Mouse (Mus musculus) liver, embryonic 12.5 days (tissue): ENCODE measurements at regions not wholly inside any gene's neighbourhood (a gene's known extent, or its start where the extent isn't known, plus 50 kb on each side); places are given as distances from the start of the nearest gene placed in this dataset.

Experiments
- ATAC-seq: fragments of 200-750 bp; cut with Nextera tagmentation; 2 replicates; pipeline ENCODE4 v1.8.0; 2017; ENCODE audit warnings: moderate number of reproducible peaks, mild to moderate bottlenecking, moderate library complexity
- H3K27ac ChIP-seq: fragments of 300-500 bp; sonication (generic); 2 replicates; pipeline ENCODE4 v1.5.1; 2016; ENCODE audit warnings: mild to moderate bottlenecking
- H3K27me3 ChIP-seq: fragments of 300-500 bp; sonication (generic); replicated peaks from 2 replicates; pipeline ENCODE4 v1.6.1; 2016; ENCODE audit warnings: mild to moderate bottlenecking, moderate library complexity
- H3K36me3 ChIP-seq: fragments of 300-500 bp; sonication (generic); 2 replicates; pipeline ENCODE4 v1.6.1; 2016; ENCODE audit warnings: mild to moderate bottlenecking, moderate library complexity
- H3K4me1 ChIP-seq: fragments of 300-500 bp; sonication (generic); 2 replicates; pipeline ENCODE4 v1.6.1; 2016
- H3K4me2 ChIP-seq: fragments of 300-500 bp; sonication (generic); 2 replicates; pipeline ENCODE4 v1.6.1; 2016; ENCODE audit warnings: mild to moderate bottlenecking, moderate library complexity
- H3K4me3 ChIP-seq: fragments of 300-500 bp; sonication (generic); 2 replicates; pipeline ENCODE4 v1.5.1; 2016; ENCODE audit warnings: mild to moderate bottlenecking, moderate library complexity
- H3K9ac ChIP-seq: fragments of 300-500 bp; sonication (generic); 2 replicates; pipeline ENCODE4 v1.6.1; 2016; ENCODE audit warnings: mild to moderate bottlenecking, moderate library complexity
- H3K9me3 ChIP-seq: fragments of 300-500 bp; sonication (generic); replicated peaks from 2 replicates; pipeline ENCODE4 v1.6.1; 2016; ENCODE audit warnings: mild to moderate bottlenecking, moderate library complexity
- WGBS: fragments of 180-500 bp; shearing (Covaris S2); methylation state at CpG from one replicate; pipeline ENCODE4 v1.1.7; 2016; ENCODE audit not compliant: insufficient replicate concordance; 5-methylcytosine and 5-hydroxymethylcytosine counted together

DNA sequence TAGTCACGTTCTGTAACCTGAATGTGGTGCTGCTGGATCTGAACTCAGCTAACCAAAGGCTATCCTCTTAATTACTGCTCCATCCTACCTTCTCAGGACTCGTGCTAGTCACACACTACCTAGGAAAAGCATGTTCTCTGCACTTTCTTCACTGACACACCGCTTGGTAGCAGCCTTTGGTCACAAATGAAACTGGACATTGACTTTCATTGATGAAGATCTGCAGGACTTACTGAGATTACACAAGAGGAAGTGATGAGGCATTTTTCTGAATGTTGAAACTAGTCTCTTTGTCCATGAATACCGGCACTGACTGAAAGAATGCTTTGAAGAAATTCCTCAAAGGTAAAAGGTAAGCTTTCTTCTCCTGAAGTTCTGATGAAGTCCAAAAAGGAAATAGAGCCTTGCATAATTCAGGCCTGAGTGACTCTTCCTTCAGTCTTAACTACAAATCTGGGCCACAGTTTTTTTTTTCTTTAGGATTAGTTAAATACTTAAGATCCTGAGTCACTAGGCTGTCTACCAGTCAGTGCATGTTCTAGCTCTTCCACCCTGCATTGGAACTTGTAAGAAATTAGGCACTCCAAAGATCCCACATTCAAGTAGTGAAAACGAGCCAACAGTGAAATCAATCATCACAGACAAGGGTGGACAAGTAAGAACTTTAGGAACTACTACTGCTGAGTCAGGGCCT lies 531.0 kb upstream of the A1bg start:
- H3K9me3 ChIP-seq, result no peaks in the 10 kb centered on the region
- H3K4me3 ChIP-seq, result no peak overlapping the region
- no peaks in the 10 kb centered on the region for H3K36me3 ChIP-seq
- WGBS, result 47% methylated on average over 5 of the region's 5 CpGs
- no peak overlapping the region for H3K4me2 ChIP-seq
- H3K27me3 ChIP-seq, result no peaks in the 10 kb centered on the region
- H3K9ac ChIP-seq, result no peak overlapping the region
- no peaks in the 10 kb centered on the region for H3K4me1 ChIP-seq
- no peak for ATAC-seq
- H3K27ac ChIP-seq, result no peak overlapping the region

DNA sequence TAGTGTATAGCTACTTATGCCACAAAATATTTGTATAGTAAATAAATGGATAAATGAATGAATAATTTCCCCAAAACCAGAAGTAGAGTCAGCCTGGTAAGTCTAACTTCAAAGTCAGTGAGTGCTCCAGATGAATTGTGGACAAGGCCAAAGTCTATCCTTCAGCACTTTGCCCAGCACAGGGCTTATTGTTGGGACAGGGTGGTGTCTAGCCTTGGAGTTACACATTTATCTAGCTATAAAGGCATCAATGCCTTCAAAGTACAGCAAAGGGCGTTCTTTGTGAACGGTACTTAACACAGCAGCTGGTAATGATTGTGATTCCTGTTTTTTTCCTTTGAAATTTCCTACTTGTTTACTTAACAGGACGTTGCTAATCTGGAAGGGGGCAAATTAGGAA lies 527.4 kb upstream of the A1bg start:
- H3K27ac ChIP-seq, result no peak overlapping the region

DNA sequence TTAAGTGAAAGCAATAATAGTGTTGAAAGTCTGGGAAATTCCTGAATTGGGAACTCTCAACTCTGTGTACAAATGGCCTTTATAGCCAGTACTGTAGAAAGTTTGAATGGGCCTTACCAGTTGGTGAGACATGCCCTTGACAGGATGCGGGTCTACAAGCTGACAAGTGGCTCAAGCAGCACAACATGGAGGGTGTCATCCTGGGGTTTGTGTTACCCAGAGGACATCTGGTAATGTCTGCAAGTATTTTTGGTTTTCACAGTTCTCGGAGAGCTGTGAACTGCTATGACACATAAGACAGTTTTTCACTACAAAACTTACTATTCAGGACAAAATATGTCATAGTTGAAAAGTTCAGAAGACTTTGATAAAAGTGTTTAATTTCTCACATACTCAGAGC lies 525.7 kb upstream of the A1bg start:
- Histone ChIP-seq H3K27ac (no peak overlapping the region), H3K36me3 (no peaks in the 10 kb centered on the region), H3K9ac (no peak overlapping the region), H3K9me3 (no peaks in the 10 kb centered on the region), H3K4me2 (no peak overlapping the region), H3K4me3 (no peak overlapping the region), H3K4me1 (no peaks in the 10 kb centered on the region), H3K27me3 (no peaks in the 10 kb centered on the region)
- ATAC-seq, result no peak
- 59% methylated on average over 2 of the region's 2 CpGs for WGBS

More for the DNA sequence above, 527.4 kb upstream of the A1bg start:
- WGBS, result 44% methylated on average over 3 of the region's 3 CpGs
- Histone ChIP-seq H3K9me3 (no peaks in the 10 kb centered on the region), H3K4me3 (no peak overlapping the region), H3K36me3 (no peaks in the 10 kb centered on the region), H3K4me1 (no peaks in the 10 kb centered on the region), H3K27me3 (no peaks in the 10 kb centered on the region), H3K4me2 (no peak overlapping the region), H3K9ac (no peak overlapping the region)
- ATAC-seq, result no peak

DNA sequence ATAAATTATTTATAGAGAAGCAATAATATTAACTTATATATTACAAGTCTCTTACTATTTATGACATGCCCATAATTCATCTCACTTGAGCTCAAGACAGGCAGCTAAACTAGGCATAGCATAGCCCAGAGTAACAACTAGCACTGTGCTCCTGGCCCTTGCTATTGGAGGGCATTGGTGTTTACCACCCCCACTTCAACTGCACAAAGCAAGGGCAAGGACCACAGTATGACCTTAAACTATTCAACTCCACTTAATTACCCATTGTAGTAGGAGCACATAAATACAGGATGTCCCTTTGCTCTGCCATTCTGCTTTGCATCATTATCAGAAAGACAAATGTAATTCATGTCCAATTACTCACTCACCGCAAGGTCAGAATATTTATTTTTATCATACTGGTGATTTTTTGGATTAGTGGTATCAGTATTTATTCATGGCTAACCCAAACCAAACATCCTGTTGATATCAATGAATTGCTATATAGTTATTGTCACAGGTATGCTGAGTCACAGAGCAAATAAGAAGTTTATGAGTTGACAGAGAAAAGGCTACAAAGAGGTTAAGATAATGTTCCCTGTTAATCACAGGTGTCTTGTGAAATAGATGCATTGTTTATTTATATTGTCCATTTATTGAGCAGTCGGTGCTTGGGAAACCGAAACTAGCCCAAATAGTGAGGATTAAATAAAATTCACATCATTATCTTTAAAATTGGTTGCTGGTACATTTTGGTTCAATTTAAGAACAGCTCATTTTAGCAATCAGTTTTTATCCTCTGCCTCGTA lies 523.4 kb upstream of the A1bg start:
- Histone ChIP-seq H3K9me3 (no peaks in the 10 kb centered on the region), H3K27ac (no peak overlapping the region), H3K4me1 (no peaks in the 10 kb centered on the region), H3K36me3 (no peaks in the 10 kb centered on the region), H3K4me3 (no peak overlapping the region), H3K4me2 (no peak overlapping the region), H3K27me3 (no peaks in the 10 kb centered on the region), H3K9ac (no peak overlapping the region)
- WGBS, result 71% methylated on average over 4 of the region's 4 CpGs
- no peak for ATAC-seq

DNA sequence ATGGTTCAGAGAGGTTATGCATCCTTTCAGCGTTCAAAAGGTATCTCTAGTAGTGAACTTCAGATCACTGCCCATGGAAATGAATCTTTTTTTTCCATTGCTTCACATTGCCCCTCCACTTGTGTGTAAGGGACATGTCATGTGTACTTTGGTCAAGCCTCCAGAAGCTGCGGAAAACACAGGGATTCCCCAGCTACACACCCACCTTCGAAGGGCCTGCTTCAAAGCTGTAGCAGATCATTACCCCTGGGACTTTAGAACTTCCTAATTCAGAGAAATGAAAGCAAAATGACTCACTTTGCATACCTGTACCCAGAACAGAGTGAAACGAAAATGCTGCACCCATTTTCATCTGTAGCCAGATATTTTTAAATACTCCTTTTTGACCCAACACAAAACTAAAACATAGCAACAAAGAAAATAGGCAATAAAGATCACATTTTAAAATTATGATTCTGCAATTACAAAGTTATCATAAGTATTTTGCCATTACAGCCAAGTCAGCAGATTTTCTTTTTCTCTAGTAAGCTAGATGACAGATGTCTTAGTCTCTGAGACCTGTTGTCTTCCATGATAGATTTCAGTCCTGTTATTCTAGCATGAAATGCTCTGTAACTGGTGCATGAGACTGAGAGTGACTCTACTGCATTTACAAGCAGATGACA lies 519.1 kb upstream of the A1bg start:
- no peaks in the 10 kb centered on the region for H3K36me3 ChIP-seq
- H3K9ac ChIP-seq, result no peak overlapping the region
- no peak overlapping the region for H3K4me3 ChIP-seq
- no peak overlapping the region for H3K4me2 ChIP-seq
- no peaks in the 10 kb centered on the region for H3K27me3 ChIP-seq
- 55% methylated on average over 4 of the region's 4 CpGs for WGBS
- H3K4me1 ChIP-seq, result no peaks in the 10 kb centered on the region
- H3K9me3 ChIP-seq, result no peaks in the 10 kb centered on the region
- ATAC-seq, result no peak
- H3K27ac ChIP-seq, result no peak overlapping the region

DNA sequence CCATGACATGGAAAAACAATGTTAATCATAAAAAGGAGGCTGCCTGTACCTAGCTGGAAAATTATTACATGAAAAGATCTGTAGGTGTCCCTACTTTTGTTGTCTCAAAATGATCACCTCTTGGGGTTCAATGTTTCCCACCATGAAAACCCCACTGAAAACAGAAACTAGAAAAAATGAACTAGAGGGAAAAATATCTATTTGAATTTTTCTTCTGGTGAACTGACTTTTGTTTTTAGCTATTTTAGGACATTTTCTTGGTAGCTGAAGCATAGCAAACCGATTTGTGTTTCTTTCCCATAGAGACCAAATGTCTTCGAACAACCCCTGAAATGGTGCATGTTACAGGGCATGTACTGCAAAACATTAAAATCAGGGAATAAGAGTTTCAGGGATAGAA lies 518.2 kb upstream of the A1bg start:
- Histone ChIP-seq H3K27me3 (no peaks in the 10 kb centered on the region), H3K4me1 (no peaks in the 10 kb centered on the region), H3K4me3 (no peak overlapping the region), H3K27ac (no peak overlapping the region), H3K9me3 (no peaks in the 10 kb centered on the region), H3K9ac (no peak overlapping the region), H3K4me2 (no peak overlapping the region), H3K36me3 (no peaks in the 10 kb centered on the region)
- 71% methylated on average over 2 of the region's 2 CpGs for WGBS
- no peak for ATAC-seq

DNA sequence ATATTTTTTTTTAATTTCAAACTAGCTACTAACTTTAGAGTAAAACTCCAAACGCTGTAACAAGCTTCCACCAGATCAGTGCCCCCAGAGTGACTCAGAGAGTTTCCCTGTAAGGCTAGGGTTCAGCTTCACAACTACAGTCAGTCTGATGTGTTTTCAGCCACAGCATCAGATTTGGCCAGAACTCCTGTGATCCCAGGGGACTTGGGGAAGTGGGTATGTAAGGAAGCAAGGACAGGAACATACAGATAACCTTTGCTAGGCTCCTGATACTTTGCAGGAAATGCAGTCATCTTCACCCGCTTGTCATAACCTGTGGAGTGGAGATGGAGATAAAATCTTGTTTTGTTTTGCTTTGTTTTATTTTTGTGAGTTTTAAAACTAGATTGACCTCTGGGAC lies 517.5 kb upstream of the A1bg start:
- Histone ChIP-seq H3K4me3 (no peak overlapping the region), H3K27ac (no peak overlapping the region), H3K4me2 (no peak overlapping the region), H3K4me1 (no peaks in the 10 kb centered on the region), H3K9me3 (no peaks in the 10 kb centered on the region), H3K9ac (no peak overlapping the region), H3K27me3 (no peaks in the 10 kb centered on the region), H3K36me3 (no peaks in the 10 kb centered on the region)
- no peak for ATAC-seq
- WGBS, result 52% methylated on average over 2 of the region's 2 CpGs

DNA sequence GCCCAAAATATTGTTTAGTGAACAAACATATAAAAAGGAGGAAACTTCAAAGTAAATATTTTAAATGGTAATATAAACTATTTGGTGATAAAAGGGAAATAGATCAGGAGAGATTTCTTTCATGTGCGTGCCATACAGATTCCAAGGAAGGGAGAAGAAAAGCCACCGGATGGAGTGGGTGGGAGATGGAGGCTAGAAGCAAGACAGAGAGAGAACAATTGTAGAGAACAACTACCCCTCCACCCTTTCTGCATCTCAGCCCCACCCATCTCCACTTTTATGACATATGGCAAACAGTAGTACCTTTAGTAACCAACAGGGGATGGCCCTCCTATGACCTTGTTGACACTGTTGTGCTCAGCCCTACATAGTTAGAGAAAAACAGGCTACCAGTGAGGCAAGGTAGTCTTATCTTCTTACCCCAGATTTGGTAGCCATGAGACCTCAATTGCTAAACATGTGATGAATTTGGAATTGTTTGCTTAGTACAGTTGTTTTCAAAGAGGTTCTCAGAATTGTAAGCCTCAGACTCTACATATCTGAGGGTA lies 516.9 kb upstream of the A1bg start:
- Histone ChIP-seq H3K4me3 (no peak overlapping the region), H3K4me2 (no peak overlapping the region), H3K9me3 (no peaks in the 10 kb centered on the region), H3K27me3 (no peaks in the 10 kb centered on the region), H3K27ac (no peak overlapping the region), H3K36me3 (no peaks in the 10 kb centered on the region), H3K9ac (no peak overlapping the region), H3K4me1 (no peaks in the 10 kb centered on the region)
- ATAC-seq, result no peak
- 83% methylated on average over 2 of the region's 2 CpGs for WGBS

DNA sequence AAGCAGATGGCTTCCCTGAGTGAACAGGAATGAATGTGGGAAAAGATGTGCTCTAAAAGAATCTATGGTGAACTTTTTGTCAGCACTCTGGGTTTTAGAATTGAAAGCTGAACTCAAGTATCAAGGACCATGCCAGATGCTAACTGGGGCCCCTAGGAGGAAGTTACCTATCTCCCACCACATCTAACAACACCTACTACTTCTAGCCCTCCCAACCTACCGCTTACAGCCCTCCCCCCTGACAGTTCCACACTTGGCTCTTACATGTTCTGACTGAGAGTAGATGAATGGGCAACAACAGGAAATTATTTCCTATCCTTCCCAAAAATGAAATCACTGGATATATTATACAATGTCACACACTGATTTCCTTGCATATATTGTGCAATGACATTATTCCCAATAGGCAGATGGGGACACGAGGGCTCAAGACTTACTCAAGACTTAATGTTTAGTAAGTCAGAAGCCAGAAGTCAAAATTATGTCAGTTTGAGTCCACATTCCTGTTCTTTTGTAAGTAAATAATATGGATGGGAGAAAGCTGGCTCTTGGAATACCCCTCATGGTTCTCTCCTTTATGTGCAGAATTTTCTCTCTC lies 506.1 kb upstream of the A1bg start:
- no peak overlapping the region for H3K27ac ChIP-seq
- no peaks in the 10 kb centered on the region for H3K36me3 ChIP-seq
- no peaks in the 10 kb centered on the region for H3K9me3 ChIP-seq
- H3K4me3 ChIP-seq, result no peak overlapping the region
- no peaks in the 10 kb centered on the region for H3K27me3 ChIP-seq
- 64% methylated on average over 2 of the region's 2 CpGs for WGBS
- no peak overlapping the region for H3K4me2 ChIP-seq
- no peak overlapping the region for H3K9ac ChIP-seq
- no peak for ATAC-seq
- H3K4me1 ChIP-seq, result no peaks in the 10 kb centered on the region

DNA sequence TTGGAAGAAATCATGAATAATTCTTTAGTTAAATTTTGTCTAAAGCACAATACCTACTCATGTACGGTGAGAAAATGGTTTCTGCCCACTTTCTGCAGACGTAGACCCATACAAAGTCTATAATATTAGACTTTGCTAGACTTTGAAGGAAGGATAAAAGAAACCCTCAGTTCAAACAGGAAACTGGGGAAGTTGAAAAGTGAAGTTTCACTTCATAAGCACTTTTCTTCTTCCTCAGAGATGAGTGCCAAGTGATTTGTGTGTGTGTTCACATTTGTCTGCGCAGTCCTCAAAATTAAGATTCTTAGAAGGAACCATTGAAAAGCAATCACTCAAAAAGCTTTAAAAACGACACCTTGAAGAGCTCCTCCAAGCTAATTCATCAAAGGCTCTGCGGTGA lies 500.2 kb upstream of the A1bg start:
- Histone ChIP-seq H3K27me3 (no peaks in the 10 kb centered on the region), H3K4me3 (no peak overlapping the region), H3K4me2 (no peak overlapping the region), H3K4me1 (no peaks in the 10 kb centered on the region), H3K27ac (no peak overlapping the region), H3K36me3 (no peaks in the 10 kb centered on the region), H3K9ac (no peak overlapping the region), H3K9me3 (no peaks in the 10 kb centered on the region)
- WGBS, result 63% methylated on average over 5 of the region's 5 CpGs
- ATAC-seq, result no peak

DNA sequence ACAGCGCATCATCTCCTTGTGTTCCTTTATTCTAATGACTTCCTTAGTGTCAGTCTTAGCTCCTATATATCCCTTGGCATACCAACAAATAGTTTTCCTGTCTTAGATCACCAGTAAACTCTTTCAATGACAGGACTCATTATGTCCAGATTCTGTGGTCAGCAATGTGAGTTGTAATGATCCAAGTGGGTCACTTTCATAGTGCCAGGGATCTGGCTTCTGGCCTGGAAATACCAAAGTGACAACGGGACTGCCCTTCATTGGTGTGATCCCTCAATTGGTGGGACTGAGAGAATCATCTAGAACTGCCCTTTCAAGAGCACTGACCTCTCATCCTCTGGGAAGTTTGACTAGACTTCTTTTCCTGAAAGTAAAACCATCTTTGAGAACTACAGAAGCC lies 494.7 kb upstream of the A1bg start:
- H3K9me3 ChIP-seq, result no peaks in the 10 kb centered on the region
- H3K4me3 ChIP-seq, result no peak overlapping the region
- ATAC-seq, result no peak
- no peak overlapping the region for H3K4me2 ChIP-seq
- 69% methylated on average over 2 of the region's 2 CpGs for WGBS
- H3K9ac ChIP-seq, result no peak overlapping the region
- H3K27ac ChIP-seq, result no peak overlapping the region
- H3K36me3 ChIP-seq, result no peaks in the 10 kb centered on the region
- H3K4me1 ChIP-seq, result no peaks in the 10 kb centered on the region
- H3K27me3 ChIP-seq, result no peaks in the 10 kb centered on the region

DNA sequence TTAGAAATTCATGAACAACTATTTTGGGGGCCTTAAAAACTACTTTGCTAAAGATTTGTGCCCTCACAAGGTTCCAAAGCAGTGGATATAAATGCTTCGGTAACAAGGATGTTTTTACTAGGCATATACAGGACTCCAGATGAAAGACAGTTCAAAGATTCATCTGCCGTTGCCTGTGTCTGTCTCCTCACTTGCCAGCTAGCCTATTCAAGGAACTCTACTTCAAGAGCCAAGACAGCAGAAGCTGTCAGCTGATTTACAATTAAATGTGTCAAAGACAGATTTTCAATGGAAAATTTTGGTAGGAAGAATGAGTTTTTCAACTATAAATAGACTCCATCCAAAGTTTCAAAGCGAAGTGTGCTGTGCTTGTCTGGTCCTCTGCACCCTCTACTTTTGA lies 494.0 kb upstream of the A1bg start:
- no peak overlapping the region for H3K4me3 ChIP-seq
- H3K9ac ChIP-seq, result no peak overlapping the region
- H3K36me3 ChIP-seq, result no peaks in the 10 kb centered on the region
- H3K4me2 ChIP-seq, result no peak overlapping the region
- no peaks in the 10 kb centered on the region for H3K27me3 ChIP-seq
- WGBS, result 72% methylated on average over 3 of the region's 3 CpGs
- no peaks in the 10 kb centered on the region for H3K9me3 ChIP-seq
- H3K4me1 ChIP-seq, result no peaks in the 10 kb centered on the region
- ATAC-seq, result no peak
- H3K27ac ChIP-seq, result no peak overlapping the region
